Mouse (Mus musculus) adrenal gland, postnatal 36 days (tissue): Measurements from ENCODE around the gene Il1f5. TPM values are rescaled to one million over a fixed set of nuclear protein-coding genes. Genes with fewer than 3 reads are reported as not detected.

Source experiments
- DNase-seq, 2 experiments: peaks; one replicate each; pipeline ENCODE4 v3.0.0; 2021; ENCODE audit warnings: mixed read lengths in 1 of 2
- long read RNA-seq, 2 experiments: library from polyadenylated mRNA; stranded (forward); transcript quantifications; one replicate each; pipeline ENCODE4 v2.0.0; 2021; ENCODE audit warnings: borderline sequencing depth in 2 of 2
- total RNA-seq, 2 experiments: library from RNA; stranded (reverse); gene quantifications; 2 replicates each; pipeline ENCODE4 v1.2.3; 2021

The Il1f5 gene
- not detected for total RNA-seq
- long read RNA-seq, experiment 1 = 0 reads
- long read RNA-seq, experiment 2 = 0 reads

GRCm38 (mm10) chr2:24276654-24277053 is at the start of gene Il1f5:
Gene Il1f5 (plus strand): TSS chr2:24276954.
- DNase-seq = no peak

DNA sequence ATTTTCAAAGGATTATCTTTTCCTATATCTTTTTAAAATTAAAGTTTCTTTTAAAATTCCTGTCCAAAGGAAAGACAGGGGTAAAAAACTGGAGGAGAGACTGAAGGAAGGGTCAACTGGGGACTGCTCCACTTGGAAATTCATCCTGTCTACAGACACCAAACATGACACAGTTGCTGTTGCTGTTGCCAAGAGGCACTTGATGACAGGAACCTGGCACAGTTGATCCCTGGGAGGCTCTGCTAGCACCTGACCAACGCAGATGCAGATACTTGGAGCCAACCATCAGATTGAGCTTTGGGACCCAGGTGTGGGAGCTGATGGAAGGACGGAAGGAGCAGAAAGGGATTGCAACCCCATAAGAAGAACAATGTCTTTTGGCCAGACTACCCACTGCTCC is 49.6 kb upstream of the Il1f5 start:
- DNase-seq = no peak

GRCm38 (mm10) chr2:24267503-24267902 is 9.3 kb upstream of the Il1f5 start:
- DNase-seq = no peak

DNA sequence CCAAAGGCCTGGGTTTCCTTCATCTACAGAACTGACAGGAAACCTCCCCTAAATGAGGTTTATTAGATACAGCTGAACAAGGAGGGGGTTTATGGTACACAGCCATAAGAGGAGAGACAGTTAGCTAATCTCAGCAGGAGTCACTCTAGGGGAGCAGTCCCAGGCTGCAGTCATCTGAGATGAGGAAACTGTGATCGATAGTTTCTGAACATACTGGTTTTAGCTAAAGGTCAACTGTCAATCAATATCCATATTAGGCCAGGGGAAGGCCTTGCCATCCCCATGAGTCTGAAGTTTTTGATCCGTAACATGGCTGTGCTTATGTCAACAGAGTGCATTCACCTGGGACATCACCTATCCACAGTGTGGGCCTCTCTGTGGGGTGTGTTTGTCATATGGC is 3.1 kb upstream of the Il1f5 start:
- no peak for DNase-seq

DNA sequence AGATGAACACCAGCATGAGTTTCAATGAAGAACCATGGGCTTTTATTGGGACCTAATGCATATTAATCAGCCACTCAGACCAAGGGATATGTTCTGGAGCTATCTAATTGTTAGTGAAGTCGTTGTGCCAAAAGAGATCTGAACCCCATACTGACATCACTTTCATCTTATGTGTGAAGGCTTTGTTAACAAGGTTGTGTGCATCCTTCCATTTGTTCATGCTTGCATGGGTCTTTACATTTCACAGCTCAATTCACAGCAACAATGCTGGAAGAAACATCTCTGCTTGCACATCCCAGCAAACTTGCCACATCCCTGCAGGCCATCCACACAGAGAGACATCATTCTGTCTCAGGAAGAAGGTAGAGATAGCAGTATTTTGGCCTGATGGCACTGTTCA is 1.6 kb upstream of the Il1f5 start:
- DNase-seq = no peak

GRCm38 (mm10) chr2:24290896-24291295 is 14.1 kb downstream of the Il1f5 start, which contains the start of gene Il1f10:
Gene Il1f10 (plus strand): TSS chr2:24291196.
- DNase-seq = no peak

- DNase-seq = no peak
Measured at GRCm38 (mm10) chr2:24294616-24295015, 17.9 kb downstream of the Il1f5 start.

GRCm38 (mm10) chr2:24296837-24297236 is 20.1 kb downstream of the Il1f5 start:
- peak in 1 of 2 experiments; percentile 31 for DNase-seq

DNA sequence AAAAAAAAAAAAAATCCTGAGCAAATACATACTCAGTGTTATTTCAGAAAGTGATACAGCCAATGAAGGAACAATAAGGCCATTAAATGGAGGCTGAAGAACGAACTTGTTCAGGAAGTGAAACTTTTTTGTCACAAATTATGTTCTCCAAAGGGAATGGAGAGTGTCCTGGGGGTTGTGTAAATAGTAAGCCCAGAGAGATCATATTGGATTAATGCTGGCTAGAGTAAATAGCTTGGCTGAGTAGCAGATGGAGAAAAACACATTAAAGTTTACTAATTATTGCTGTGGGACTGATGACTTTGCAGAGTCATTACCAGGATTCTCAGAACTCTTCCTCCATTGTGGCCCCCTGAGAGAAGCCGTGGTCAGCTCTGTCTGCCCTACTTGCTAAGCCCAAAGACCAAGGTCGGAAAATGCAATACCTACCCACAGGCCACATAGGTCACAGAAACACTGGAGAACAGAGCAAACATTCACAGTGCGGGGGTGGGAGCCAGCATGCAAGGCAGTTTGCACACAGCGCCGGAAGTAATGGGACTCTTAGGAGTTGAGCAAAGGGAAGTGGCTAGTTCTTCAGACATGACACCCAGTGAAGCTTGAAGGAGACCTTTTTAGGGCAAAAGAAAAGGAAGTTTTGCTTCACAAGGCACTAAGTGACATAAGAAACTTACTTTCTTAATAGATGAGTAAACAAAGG is 34.7 kb downstream of the Il1f5 start:
- peak; percentile 2 to 11 for DNase-seq

GRCm38 (mm10) chr2:24316919-24317318 is 40.2 kb downstream of the Il1f5 start:
- no peak for DNase-seq

DNA sequence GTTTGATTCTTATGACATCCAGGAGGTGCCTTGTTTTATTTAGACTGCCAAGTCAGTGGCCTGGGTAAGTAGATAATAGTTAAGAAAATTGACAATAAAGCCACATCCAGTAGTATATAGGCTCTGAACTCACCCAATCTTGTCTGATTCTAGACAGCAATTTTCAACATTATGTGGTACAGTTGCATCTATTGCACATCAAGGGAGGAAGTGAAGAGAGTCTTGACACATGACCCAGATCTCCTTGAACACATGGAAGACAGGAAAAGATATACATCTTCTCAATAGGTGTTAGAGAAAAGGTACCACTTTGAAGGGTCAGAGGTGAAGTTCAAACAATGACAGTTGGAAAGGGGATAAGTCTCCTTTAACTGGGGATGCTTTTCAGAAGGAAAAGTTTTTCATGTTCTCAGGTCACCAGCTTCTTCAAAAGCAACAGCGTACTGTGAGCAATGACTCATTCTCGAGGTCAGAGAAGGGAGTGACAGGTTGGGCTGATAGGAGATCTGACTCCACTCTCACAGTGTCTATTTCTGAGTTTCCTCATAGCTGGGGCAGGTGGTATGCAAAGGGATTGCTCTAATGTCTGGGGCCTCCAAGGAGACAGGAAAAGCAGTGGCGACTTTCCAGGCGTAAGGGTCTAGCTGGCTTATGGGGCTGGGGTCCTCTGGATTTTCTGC is 41.3 kb downstream of the Il1f5 start:
- DNase-seq = no peak

Other genes with a start within 250 kb of the Il1f5 start
- gene Hnmt, start 227.6 kb upstream of the Il1f5 start, total RNA-seq = 10 to 100 TPM in 1 of 2 experiments, 1 to 10 TPM in 1; 7.8 to 19.4 TPM
- gene Tbpl2, start 180.4 kb upstream of the Il1f5 start, total RNA-seq = not detected
- gene Il1f8, start 123.8 kb upstream of the Il1f5 start, total RNA-seq = not detected
- not detected for gene Il1f9, start 90.5 kb upstream of the Il1f5 start, total RNA-seq
- gene Il1f6, start 61.5 kb upstream of the Il1f5 start, total RNA-seq = not detected
- gene Il1f10, start 14.2 kb downstream of the Il1f5 start, total RNA-seq = not detected
- under 1 TPM; 0.16 to 0.79 TPM for gene Il1rn, start 59.9 kb downstream of the Il1f5 start, total RNA-seq
- gene Psd4, start 90.6 kb downstream of the Il1f5 start, total RNA-seq = 1 to 10 TPM; 1.5 to 2.4 TPM
- not detected for gene Pax8, start 198.6 kb downstream of the Il1f5 start, total RNA-seq